ENCODE assay signal across 8 mouse cellular contexts in genomic region chr6:116006731-116007130, GRCm38 (mm10). TPM values are rescaled to one million over a fixed set of nuclear protein-coding genes. Genes with fewer than 3 reads are reported as not detected.
A peak's percentile ranks its signal among the peaks of the same experiment; 100 is the strongest.
DNase-seq lines count a peak whose midpoint lies in the region; ATAC-seq and TF ChIP-seq lines count a peak whose summit lies in the region.

No protein-coding gene starts in this region.

- peak; percentile 78 for TF ChIP-seq EP300 in heart, adult 2 months (IDR thresholded peaks at IDR 0.05; ENCODE audit: insufficient read depth, low read depth, low read length)

- H3K27me3 ChIP-seq in hindbrain, postnatal 0 days (ENCODE audit: insufficient read depth, low read length): no peaks in the 10 kb centered on the region
- H3K27me3 ChIP-seq in hindbrain, embryonic 16.5 days (replicated peaks; ENCODE audit: control insufficient read depth, insufficient read depth, low read length): no peaks in the 10 kb centered on the region
- H3K27me3 ChIP-seq in heart, adult 2 months (ENCODE audit: control insufficient read depth, insufficient read depth, low read length): no peaks in the 10 kb centered on the region

- H3K27ac ChIP-seq in hindbrain, postnatal 0 days: peak overlapping the region; percentile 26; the same call in 1 of the 2 replicates
- H3K27ac ChIP-seq in hindbrain, embryonic 16.5 days (ENCODE audit: low read depth, low read length): no peak overlapping the region; the same call in 1 of the 2 replicates
- peak overlapping the region; percentile 96 for H3K27ac ChIP-seq in heart, adult 2 months

- no peak for TF ChIP-seq CTCF in hindbrain, postnatal 0 days (IDR thresholded peaks at IDR 0.05; ENCODE audit: low read depth)
- TF ChIP-seq CTCF in heart, adult 2 months (IDR thresholded peaks at IDR 0.05): no peak

- WGBS in hindbrain, postnatal 0 days: 50% methylated on average over 9 of the region's 9 CpGs
- WGBS in hindbrain, embryonic 16.5 days: 56% methylated on average over 9 of the region's 9 CpGs
- WGBS in heart, adult 2 months: 28% methylated on average over 9 of the region's 9 CpGs

- DNase-seq in hindbrain, postnatal 0 days (ENCODE audit: low spot score): no peak
- DNase-seq in adrenal gland, postnatal 10 days: peak; percentile 63
- peak; percentile 79 to 89 for DNase-seq in heart, adult 2 months
- DNase-seq in kidney, postnatal 10 days: peak; percentile 85
- DNase-seq in mesoderm, embryonic 11.5 days (ENCODE audit: low read depth, low spot score): peak; percentile 47
- DNase-seq in right cerebral cortex, postnatal 36 days (ENCODE audit: low spot score in 2 of 2): no peak

- intact Hi-C loops in heart, adult 2 months (cut with DNase I): loop anchor here (1.0 to 10.0 kb wide), 5 partner anchors 10 to 772 kb away; no protein-coding TSS in a partner anchor

- ATAC-seq in hindbrain, postnatal 0 days: no peak
- ATAC-seq in hindbrain, embryonic 16.5 days: no peak
- ATAC-seq in frontal cortex, adult (ENCODE audit: low TSS enrichment): no peak

- TF ChIP-seq POLR2A in heart, adult 2 months (IDR thresholded peaks at IDR 0.05; ENCODE audit: insufficient read depth, low read depth, low read length): peak; percentile 64; the same call in 1 of the 2 replicates

- no peak overlapping the region for H3K4me2 ChIP-seq in hindbrain, postnatal 0 days (ENCODE audit: low read depth, low read length)
- no peak overlapping the region for H3K4me2 ChIP-seq in hindbrain, embryonic 16.5 days (ENCODE audit: low read length)

- no peaks in the 10 kb centered on the region for H3K36me3 ChIP-seq in hindbrain, postnatal 0 days (ENCODE audit: insufficient read depth, low read length)
- no peaks in the 10 kb centered on the region for H3K36me3 ChIP-seq in hindbrain, embryonic 16.5 days (ENCODE audit: control insufficient read depth, insufficient read depth, low read length)
- no peaks in the 10 kb centered on the region for H3K36me3 ChIP-seq in heart, adult 2 months (ENCODE audit: control insufficient read depth, insufficient read depth, low read length)

- H3K9ac ChIP-seq in hindbrain, postnatal 0 days (replicated peaks; ENCODE audit: low read length): no peak overlapping the region
- H3K9ac ChIP-seq in hindbrain, embryonic 16.5 days (ENCODE audit: low read depth, low read length): no peak overlapping the region
- H3K9ac ChIP-seq in heart, adult 2 months (ENCODE audit: low read depth, low read length): peak overlapping the region; percentile 36

- H3K4me1 ChIP-seq in hindbrain, postnatal 0 days (ENCODE audit: insufficient read depth, low read length): no peaks in the 10 kb centered on the region
- H3K4me1 ChIP-seq in hindbrain, embryonic 16.5 days (ENCODE audit: control insufficient read depth, insufficient read depth, low read depth, low read length): no peaks in the 10 kb centered on the region
- H3K4me1 ChIP-seq in heart, adult 2 months (ENCODE audit: control insufficient read depth, insufficient read depth, low read length): peaks cover 33% of the 10 kb centered on the region

- H3K79me2 ChIP-seq in heart, adult 2 months (replicated peaks; ENCODE audit: control insufficient read depth, insufficient read depth, low read length): no peaks in the 10 kb centered on the region

- H3K4me3 ChIP-seq in hindbrain, postnatal 0 days (ENCODE audit: low read length): no peak overlapping the region
- no peak overlapping the region for H3K4me3 ChIP-seq in hindbrain, embryonic 16.5 days (ENCODE audit: low read length)
- H3K4me3 ChIP-seq in heart, adult 2 months: no peak overlapping the region

- H3K9me3 ChIP-seq in hindbrain, postnatal 0 days (ENCODE audit: low read length): no peaks in the 10 kb centered on the region
- H3K9me3 ChIP-seq in hindbrain, embryonic 16.5 days (ENCODE audit: control insufficient read depth, low read length): no peaks in the 10 kb centered on the region

RNA-seq across cellular contexts. Expression of gene Plxnd1, which starts 11.9 kb away (rescaled TPM):
- 31.2 and 36.1 TPM in 2 replicates for total RNA-seq in hindbrain, postnatal 0 days (2014; rRNA removed)
- polyA plus RNA-seq in hindbrain, postnatal 0 days (2015; fragmentation: Nextera tagmentation; extraction: Ambion mirVana): 6.1 and 8.2 TPM in 2 replicates
- polyA plus RNA-seq in hindbrain, embryonic 16.5 days (2015; fragmentation: Nextera tagmentation; extraction: Ambion mirVana): 8.5 and 10.5 TPM in 2 replicates
- total RNA-seq in adrenal gland, postnatal 10 days (2021): 100 to 1,000 TPM; 155 to 215 TPM
- total RNA-seq in heart, adult 2 months (2021): 10 to 100 TPM; 58.8 to 90.6 TPM
- 79.9 and 102 TPM in 2 replicates for polyA plus RNA-seq in heart, adult 2 months (2012; rRNA removed)

Comparison
In these comparisons a context has a peak if more than half of its experiments do, and no peak if none do; other contexts are left out.
1. DNase-seq: peak in adrenal gland, postnatal 10 days (single experiment), heart, adult 2 months (2 of 2), kidney, postnatal 10 days (single experiment) and mesoderm, embryonic 11.5 days (single experiment); none in hindbrain, postnatal 0 days (single experiment) and right cerebral cortex, postnatal 36 days (0 of 2).